Mouse (Mus musculus) CH12.LX (cell line): ENCODE results near the gene Plvap. TPM values are rescaled to one million over a fixed set of nuclear protein-coding genes. Genes with fewer than 3 reads are reported as not detected.

Source experiments
- DNase-seq: peaks from one replicate; pipeline ENCODE4 v3.0.0-alpha.2; 2013; ENCODE audit errors: extremely low read depth
- H3K27ac ChIP-seq: 2 replicates; pipeline ENCODE4 v1.5.1; 2012; ENCODE audit warnings: low read depth, mild to moderate bottlenecking, control low read depth, moderate library complexity; ENCODE audit not compliant: insufficient read depth
- H3K27me3 ChIP-seq: replicated peaks from 2 replicates; pipeline ENCODE3; 2012; ENCODE audit warnings: inconsistent platforms
- H3K36me3 ChIP-seq, 2 experiments: replicated peaks in 1 of 2; 2 replicates each; pipeline versions ENCODE3 to v1.6.1; 2012; ENCODE audit warnings: inconsistent platforms in 1 of 2, low read length in 1 of 2, mild to moderate bottlenecking in 1 of 2, mixed read lengths in 1 of 2, moderate library complexity in 1 of 2; ENCODE audit not compliant: control insufficient read depth in 1 of 2, insufficient read depth in 1 of 2
- H3K4me1 ChIP-seq, 2 experiments: 2 replicates each; pipeline ENCODE4 v1.6.1; 2012; ENCODE audit warnings: inconsistent platforms in 1 of 2, moderate library complexity in 1 of 2; ENCODE audit not compliant: insufficient read depth in 2 of 2, control insufficient read depth in 1 of 2
- H3K4me2 ChIP-seq: 2 replicates; pipeline ENCODE4 v1.6.1; 2012; ENCODE audit warnings: low read depth, mild to moderate bottlenecking, control low read depth; ENCODE audit not compliant: poor library complexity, insufficient read depth, severe bottlenecking
- H3K4me3 ChIP-seq, 3 experiments: fragments of 150-350 bp in 1 of 3; sonication (generic) in 1 of 3; replicated peaks in 1 of 3; 2 replicates each; pipeline versions ENCODE3 to v1.5.1; 2011 to 2012; ENCODE audit warnings: low read depth in 2 of 3, low read length in 2 of 3, mild to moderate bottlenecking in 2 of 3, moderate library complexity in 2 of 3, control low read depth in 1 of 3, improper control_type of control experiment in 1 of 3, inconsistent platforms in 1 of 3, mixed read lengths in 1 of 3; ENCODE audit not compliant: poor library complexity in 1 of 3
- H3K79me2 ChIP-seq: replicated peaks from 2 replicates; pipeline ENCODE4 v1.6.1; 2012; ENCODE audit warnings: mild to moderate bottlenecking, moderate library complexity; ENCODE audit not compliant: control insufficient read depth, poor library complexity, insufficient read depth, severe bottlenecking; ENCODE audit errors: extremely low read depth
- H3K9ac ChIP-seq: 2 replicates; pipeline ENCODE4 v1.6.1; 2012; ENCODE audit warnings: low read depth, mild to moderate bottlenecking, control low read depth, moderate library complexity; ENCODE audit not compliant: insufficient read depth
- H3K9me3 ChIP-seq: replicated peaks from 2 replicates; pipeline ENCODE3; 2012; ENCODE audit warnings: low read length, inconsistent platforms, mixed read lengths
- BHLHE40 ChIP-seq: IDR thresholded peaks from 2 replicates; pipeline ENCODE4 v1.6.1; 2011; ENCODE audit warnings: mild to moderate bottlenecking, low read depth, low read length, improper control_type of control experiment
- CHD2 ChIP-seq: IDR thresholded peaks from 2 replicates; pipeline ENCODE4 v1.6.1; 2011; ENCODE audit warnings: low read length, improper control_type of control experiment
- CTCF ChIP-seq, 2 experiments: IDR thresholded peaks in 1 of 2; conservative IDR thresholded peaks in 1 of 2; 2 replicates each; pipeline ENCODE4 v1.5.1; 2011 to 2012; ENCODE audit warnings: low read depth in 2 of 2, low read length in 2 of 2, improper control_type of control experiment in 1 of 2, inconsistent platforms in 1 of 2, mild to moderate bottlenecking in 1 of 2, moderate library complexity in 1 of 2
- E2F4 ChIP-seq: IDR thresholded peaks from 2 replicates; pipeline ENCODE4 v1.6.1; 2011; ENCODE audit warnings: low read depth, low read length, improper control_type of control experiment; ENCODE audit not compliant: insufficient replicate concordance
- ELF1 ChIP-seq: IDR thresholded peaks from 2 replicates; pipeline ENCODE4 v1.6.1; 2014; ENCODE audit warnings: low read depth, mild to moderate bottlenecking, inconsistent platforms, low read length, improper control_type of control experiment
- ETS1 ChIP-seq: conservative IDR thresholded peaks from 2 replicates; pipeline ENCODE4 v1.6.1; 2012; ENCODE audit warnings: low read depth, mild to moderate bottlenecking, inconsistent platforms, low read length, improper control_type of control experiment, moderate library complexity
- GABPA ChIP-seq: IDR thresholded peaks from 2 replicates; pipeline ENCODE4 v1.6.1; 2012; ENCODE audit warnings: low read depth, low read length, improper control_type of control experiment, inconsistent platforms; ENCODE audit not compliant: insufficient replicate concordance
- HCFC1 ChIP-seq: IDR thresholded peaks from 2 replicates; pipeline ENCODE4 v1.6.1; 2012; ENCODE audit warnings: low read depth, mild to moderate bottlenecking, inconsistent platforms, low read length, improper control_type of control experiment
- JUN ChIP-seq: IDR thresholded peaks from 2 replicates; pipeline ENCODE4 v1.6.1; 2011; ENCODE audit warnings: low read depth, mild to moderate bottlenecking, low read length, improper control_type of control experiment, moderate library complexity; ENCODE audit not compliant: insufficient read depth
- KAT2A ChIP-seq: IDR thresholded peaks from 2 replicates; pipeline ENCODE4 v1.6.1; 2012; ENCODE audit warnings: low read length, improper control_type of control experiment, inconsistent platforms; ENCODE audit not compliant: insufficient replicate concordance
- MAX ChIP-seq: IDR thresholded peaks from 2 replicates; pipeline ENCODE4 v1.6.1; 2011; ENCODE audit warnings: low read length, improper control_type of control experiment
- MAZ ChIP-seq: IDR thresholded peaks from 2 replicates; pipeline ENCODE4 v1.6.1; 2012; ENCODE audit warnings: low read depth, mild to moderate bottlenecking, inconsistent platforms, low read length, improper control_type of control experiment, moderate library complexity
- MXI1 ChIP-seq: IDR thresholded peaks from 2 replicates; pipeline ENCODE4 v1.6.1; 2011; ENCODE audit warnings: mild to moderate bottlenecking, low read depth, low read length, improper control_type of control experiment
- MYC ChIP-seq: IDR thresholded peaks from 2 replicates; pipeline ENCODE4 v1.6.1; 2011; ENCODE audit warnings: low read depth, mild to moderate bottlenecking, improper control_type of control experiment, low read length
- NELFE ChIP-seq: IDR thresholded peaks from 2 replicates; pipeline ENCODE4 v1.6.1; 2011; ENCODE audit warnings: low read depth, low read length, improper control_type of control experiment
- NRF1 ChIP-seq: IDR thresholded peaks from 2 replicates; pipeline ENCODE4 v1.6.1; 2014; ENCODE audit warnings: low read depth, mild to moderate bottlenecking, inconsistent platforms, low read length, improper control_type of control experiment, moderate library complexity
- PAX5 ChIP-seq: IDR thresholded peaks from 2 replicates; pipeline ENCODE4 v1.6.1; 2012; ENCODE audit warnings: low read length, inconsistent platforms, mixed read lengths
- POLR2A ChIP-seq: IDR thresholded peaks from 2 replicates; pipeline ENCODE4 v1.6.1; 2011; ENCODE audit warnings: low read depth, mild to moderate bottlenecking, improper control_type of control experiment, low read length
- RCOR1 ChIP-seq: conservative IDR thresholded peaks from 2 replicates; pipeline ENCODE4 v1.6.1; 2012; ENCODE audit warnings: low read depth, mild to moderate bottlenecking, inconsistent platforms, low read length, improper control_type of control experiment
- TBP ChIP-seq: conservative IDR thresholded peaks from 2 replicates; pipeline ENCODE4 v1.6.1; 2011; ENCODE audit warnings: low read depth, low read length, improper control_type of control experiment
- USF1 ChIP-seq: IDR thresholded peaks from 2 replicates; pipeline ENCODE4 v1.6.1; 2014; ENCODE audit warnings: low read depth, mild to moderate bottlenecking, inconsistent platforms, low read length, improper control_type of control experiment
- USF2 ChIP-seq: conservative IDR thresholded peaks from 2 replicates; pipeline ENCODE4 v1.6.1; 2011; ENCODE audit warnings: low read depth, low read length, improper control_type of control experiment
- ZC3H11A ChIP-seq: IDR thresholded peaks from 2 replicates; pipeline ENCODE4 v1.6.1; 2012; ENCODE audit warnings: low read depth, mild to moderate bottlenecking, inconsistent platforms, low read length, improper control_type of control experiment
- ZKSCAN1 ChIP-seq: IDR thresholded peaks from 2 replicates; pipeline ENCODE4 v1.6.1; 2012; ENCODE audit warnings: low read depth, inconsistent platforms, low read length, improper control_type of control experiment, borderline replicate concordance
- ZNF384 ChIP-seq: IDR thresholded peaks from 2 replicates; pipeline ENCODE4 v1.6.1; 2012; ENCODE audit warnings: low read depth, low read length, improper control_type of control experiment, inconsistent platforms
- dilution Hi-C: fragments of 300-500 bp; cut with MboI; formaldehyde crosslinking; loops from 2 replicates; pipeline ENCODE4 v1.14.3; 2020; ENCODE audit warnings: low sequenced_read_pairs; ENCODE audit not compliant: extremely low pct_unique_long_range_greater_than_20kb, extremely low pct_ligation_motif_present
- in situ Hi-C: fragments of 300-500 bp; cut with MboI; formaldehyde crosslinking; loops from 3 replicates; pipeline ENCODE4 v1.14.3; 2019; ENCODE audit warnings: low sequenced_read_pairs, low pct_ligation_motif_present, low pct_unique_long_range_greater_than_20kb, mixed read lengths
- polyA plus RNA-seq: library from polyadenylated mRNA; unstranded; fragments of >175 nt; gene quantifications from 2 replicates; pipeline ENCODE4 v1.2.1, GENCODE M21; 2012; ENCODE audit warnings: low read depth; ENCODE audit not compliant: insufficient read length
- total RNA-seq, 2 experiments: library from RNA; depleted of rRNA; stranded (reverse); fragments of 300-350 nt in 1 of 2; fragments of >200 nt in 1 of 2; gene quantifications; 2 replicates each; pipeline ENCODE4 v1.2.3; 2012 to 2014

Plvap gene
- total and polyA plus RNA-seq, 3 experiments: 0.04 to 0.27 TPM; not detected in 1

GRCm38 (mm10) chr8:71483932-71484331, 27.6 kb downstream of the Plvap start:
- Histone ChIP-seq H3K9me3 (no peaks in the 10 kb centered on the region), H3K27me3 (no peaks in the 10 kb centered on the region), H3K4me2 (no peak overlapping the region), H3K79me2 (0 out of 2 replicates have a peak, but pooled peaks cover 1% of the 10 kb centered on the region), H3K9ac (no peak overlapping the region), H3K27ac (no peak overlapping the region), H3K4me1 (peaks cover 13 to 22% of the 10 kb centered on the region in 2 experiments), H3K4me3 (no peak overlapping the region), H3K36me3 (peaks cover 0 to 14% of the 10 kb centered on the region in 2 experiments)
- DNase-seq: peak; percentile 57
- dilution Hi-C loops (no loop called here), in situ Hi-C loops (no loop called here)
- TF ChIP-seq RCOR1 (no peak), TBP (no peak), MXI1 (no peak), ETS1 (no peak), JUN (no peak), USF2 (no peak), ELF1 (no peak), BHLHE40 (no peak), E2F4 (no peak), ZKSCAN1 (no peak), ZNF384 (no peak), PAX5 (no peak), NRF1 (no peak), USF1 (no peak), POLR2A (no peak), KAT2A (no peak), MYC (no peak), MAX (no peak), ZC3H11A (no peak), NELFE (no peak)

- Histone ChIP-seq H3K36me3 (peaks cover 17 to 34% of the 10 kb centered on the region in 2 experiments), H3K4me2 (no peak overlapping the region), H3K4me1 (peaks cover 8% of the 10 kb centered on the region in 2 experiments), H3K9me3 (no peaks in the 10 kb centered on the region), H3K79me2 (no peaks in the 10 kb centered on the region), H3K9ac (no peak overlapping the region), H3K27me3 (no peaks in the 10 kb centered on the region), H3K4me3 (no peak overlapping the region), H3K27ac (no peak overlapping the region)
- dilution Hi-C loops (no loop called here), in situ Hi-C loops (no loop called here)
- DNase-seq: no peak
- TF ChIP-seq POLR2A (no peak), MAZ (no peak), USF1 (no peak), ELF1 (no peak), CTCF (conservative IDR thresholded peaks at IDR 0.05 in 1 of 2, IDR thresholded peaks at IDR 0.05 in 1 of 2; ENCODE audit: low read depth in 2 of 2, low read length in 2 of 2) (no peak), CHD2 (no peak), ZKSCAN1 (no peak), RCOR1 (no peak), ETS1 (no peak), HCFC1 (no peak), MAX (no peak), ZNF384 (no peak), ZC3H11A (no peak), GABPA (no peak), PAX5 (no peak), BHLHE40 (no peak), USF2 (no peak)
Observed at GRCm38 (mm10) chr8:71478943-71479342, 32.6 kb downstream of the Plvap start.
